Mouse (Mus musculus) left cerebral cortex, adult 18-20 months (tissue): ENCODE data around the gene Pam. TPM values are rescaled to one million over a fixed set of nuclear protein-coding genes. Genes with fewer than 3 reads are reported as not detected.
A peak's percentile ranks its signal among the peaks of the same experiment; 100 is the strongest.
"Not testable (repeated sequence)": the region's sequence is repeated elsewhere in the genome, so short reads cannot be mapped to it uniquely, and the experiment has no call there.

ENCODE experiments used
- DNase-seq, 2 experiments: peaks; one replicate each; pipeline ENCODE4 v3.0.0; 2021 to 2022; ENCODE audit warnings: low spot score in 2 of 2, mixed read lengths in 1 of 2
- total RNA-seq, 2 experiments: library from RNA; stranded (reverse); gene quantifications; 2 replicates each; pipeline ENCODE4 v1.2.3; 2021

The Pam gene
- total RNA-seq, 2 experiments from 2014 or later: 257 to 260 TPM

DNA sequence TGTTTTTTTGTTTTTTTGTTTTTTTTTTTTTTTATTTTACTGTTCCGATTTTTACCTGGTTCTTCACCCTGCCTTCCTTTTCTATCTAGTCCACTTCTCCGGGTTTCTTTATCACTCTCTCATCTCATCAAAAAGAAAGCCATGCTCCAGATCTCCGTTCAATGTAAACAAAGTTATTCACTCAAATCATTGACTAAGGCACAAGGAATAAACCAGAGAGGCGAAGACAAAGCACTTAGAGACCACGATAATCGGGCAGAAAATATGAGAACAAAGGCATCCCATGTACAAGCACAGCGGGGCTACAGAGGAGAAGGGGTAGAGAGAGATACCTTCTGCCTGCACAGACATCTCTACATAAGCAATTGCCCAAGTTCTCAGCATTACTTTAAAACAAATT lies 117.9 kb downstream of the Pam start:
- no peak for DNase-seq

DNA sequence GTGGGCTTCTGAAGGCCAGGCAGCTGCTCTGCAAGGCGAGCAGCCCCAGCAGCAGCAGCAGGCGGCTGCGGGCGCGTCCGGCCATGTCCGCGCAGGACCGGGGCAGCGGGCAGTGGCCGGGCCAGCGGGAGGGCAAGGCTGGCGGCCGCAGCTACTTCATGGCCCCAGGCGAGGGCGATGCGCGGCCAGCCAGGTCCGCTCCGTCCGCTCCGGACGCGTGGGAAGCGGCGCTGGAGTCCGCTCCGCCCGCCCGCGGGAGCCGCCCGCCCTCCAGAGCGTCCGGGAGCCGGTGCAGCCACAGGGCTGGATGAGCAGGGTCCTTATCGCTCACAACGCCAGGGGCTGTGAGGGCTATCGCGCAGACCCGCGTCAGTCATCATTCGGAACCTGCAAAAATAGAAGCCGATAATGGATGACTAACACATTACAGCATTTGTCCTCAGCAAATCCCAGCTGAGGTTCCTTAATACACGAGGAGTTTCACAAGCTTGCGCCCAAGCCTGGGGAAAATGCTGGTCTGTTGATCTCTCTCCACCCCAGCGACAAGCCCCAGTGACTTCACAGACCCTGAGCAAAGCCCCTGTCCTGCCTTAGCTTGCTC lies 118.5 kb downstream of the Pam start:
- peak; percentile 62 to 78 for DNase-seq

DNA sequence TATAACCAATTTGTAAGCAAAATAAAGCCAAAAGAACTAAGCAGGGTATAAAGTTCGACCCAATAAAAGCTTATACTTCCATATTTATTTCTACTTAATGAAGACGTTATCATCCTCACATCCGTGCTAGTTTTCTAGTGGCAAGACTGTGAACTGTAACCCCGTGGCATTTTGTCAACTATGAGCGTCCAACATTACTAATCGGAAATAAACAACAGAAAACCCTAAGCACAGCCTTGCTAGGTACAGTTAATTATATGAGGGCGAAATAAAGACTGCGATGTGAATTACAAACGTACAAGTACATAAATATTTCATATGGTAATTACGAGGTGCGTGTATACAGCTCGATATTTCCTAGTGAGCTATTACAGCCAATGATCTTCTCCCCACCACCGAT lies 119.4 kb downstream of the Pam start:
- no peak for DNase-seq

DNA sequence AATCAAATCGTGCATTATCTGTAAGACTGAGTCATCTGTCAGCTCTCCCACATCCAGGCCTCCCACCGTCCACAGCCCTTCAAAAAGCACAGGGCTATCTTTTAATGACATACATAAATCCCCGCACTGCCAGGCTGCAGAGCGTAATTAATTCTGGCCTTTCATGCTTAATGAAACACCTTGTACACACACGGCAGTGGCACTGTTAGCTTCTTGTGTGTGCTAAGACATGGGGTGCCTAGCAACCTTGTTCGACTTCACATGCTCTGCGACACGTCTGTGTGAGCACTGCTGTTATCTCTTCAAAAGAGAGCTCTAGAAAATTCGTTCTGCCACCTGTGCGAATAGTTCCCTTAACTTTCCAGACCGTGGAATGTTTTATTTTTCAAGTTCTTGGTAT lies 120.5 kb downstream of the Pam start:
- no peak for DNase-seq

DNA sequence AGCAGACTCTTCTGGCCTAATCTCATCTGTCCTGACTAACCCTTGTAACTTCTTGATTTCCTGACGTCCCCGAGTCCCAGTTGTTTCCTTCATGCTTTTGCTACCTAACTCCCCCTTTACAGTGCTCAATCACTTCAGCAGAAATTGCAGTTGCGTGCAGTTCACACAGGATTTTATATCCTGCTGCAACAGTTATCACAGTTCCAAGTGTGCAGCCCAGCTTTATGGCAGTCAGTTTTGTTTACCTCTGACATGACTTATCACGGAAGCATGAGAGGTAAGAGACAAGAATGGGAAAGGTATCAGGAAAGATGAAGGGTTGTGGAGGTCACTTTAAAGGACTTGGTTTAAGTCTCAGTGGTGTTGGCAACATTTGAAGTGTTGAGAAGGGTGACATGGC lies 125.7 kb downstream of the Pam start:
- DNase-seq: no peak

DNA sequence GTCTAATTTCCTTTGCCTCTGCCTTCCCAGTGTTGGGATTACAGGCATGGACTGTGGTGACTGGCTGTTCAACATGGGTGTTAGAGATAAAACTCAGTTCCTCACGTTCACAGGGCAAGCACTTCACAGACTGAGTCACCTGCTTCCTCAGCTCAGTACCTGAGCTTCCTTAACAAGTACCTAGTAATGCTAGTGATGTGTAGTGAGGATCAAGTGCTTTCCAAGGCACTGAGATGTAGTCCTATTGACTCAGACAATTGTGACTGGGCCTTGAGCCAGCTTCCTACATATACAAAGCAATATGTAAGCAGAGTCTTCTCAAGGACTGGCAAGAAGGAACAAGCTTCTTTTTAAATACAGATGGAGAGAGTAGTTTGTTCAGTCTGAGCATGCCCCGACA lies 131.7 kb downstream of the Pam start:
- peak in 1 of 2 experiments; percentile 53 for DNase-seq

DNA sequence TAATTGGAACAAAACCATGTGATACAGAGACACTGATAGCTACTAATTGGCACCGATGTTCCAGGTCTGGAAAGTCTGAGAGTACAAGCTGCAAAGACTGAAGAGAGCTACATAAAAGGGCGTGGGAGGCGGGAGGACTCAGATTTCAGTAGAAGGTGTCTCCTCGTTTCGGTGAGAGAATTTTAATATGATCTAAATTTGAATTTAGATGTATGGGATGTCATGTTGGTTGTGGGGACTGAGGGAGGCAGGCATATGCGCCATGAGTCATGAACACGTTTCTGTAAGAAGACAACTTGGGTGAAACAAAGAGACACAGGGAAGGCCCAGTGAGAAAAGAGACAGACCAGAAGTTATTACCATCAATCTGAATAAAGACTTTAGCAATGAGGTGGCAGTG lies 133.3 kb downstream of the Pam start:
- peak; percentile 48 to 68 for DNase-seq

DNA sequence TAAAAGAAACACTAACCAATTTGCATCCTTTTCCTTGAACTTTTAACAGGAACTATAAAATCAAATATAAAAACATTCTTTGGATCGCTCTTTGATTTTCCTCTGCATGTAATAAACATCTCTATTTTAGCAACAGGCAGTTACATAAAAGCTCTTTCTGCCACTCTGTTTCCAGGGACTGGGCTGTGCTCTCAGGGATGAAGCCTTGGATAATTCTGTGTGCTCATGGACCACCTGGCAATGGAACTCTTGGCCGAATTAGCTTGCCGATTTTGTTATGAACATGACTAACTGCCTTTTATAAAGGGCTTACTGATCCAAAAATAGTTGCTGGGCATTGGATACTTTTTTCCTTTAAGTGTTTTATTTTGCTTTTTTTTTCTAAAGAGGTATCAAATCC lies 134.8 kb downstream of the Pam start:
- no peak for DNase-seq

DNA sequence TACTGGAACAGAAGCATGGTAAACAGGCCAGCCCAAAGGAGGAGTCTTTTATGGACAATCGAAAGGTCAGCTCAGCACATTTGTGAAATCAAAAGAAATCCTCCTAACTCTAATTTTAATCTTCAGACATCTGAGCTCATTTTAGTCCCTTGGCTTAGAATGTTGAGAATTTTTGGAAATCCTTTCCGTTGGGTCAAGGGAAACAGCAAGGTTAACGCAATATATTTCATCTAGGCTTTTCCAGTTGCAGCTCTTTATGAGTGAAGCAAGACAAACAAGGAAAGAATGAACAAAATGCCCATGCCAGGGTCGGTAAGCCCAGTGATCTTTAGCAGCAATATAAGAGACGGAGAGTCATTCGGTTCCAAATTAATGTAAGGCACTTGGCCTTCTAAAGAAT lies 135.3 kb downstream of the Pam start:
- DNase-seq: no peak

DNA sequence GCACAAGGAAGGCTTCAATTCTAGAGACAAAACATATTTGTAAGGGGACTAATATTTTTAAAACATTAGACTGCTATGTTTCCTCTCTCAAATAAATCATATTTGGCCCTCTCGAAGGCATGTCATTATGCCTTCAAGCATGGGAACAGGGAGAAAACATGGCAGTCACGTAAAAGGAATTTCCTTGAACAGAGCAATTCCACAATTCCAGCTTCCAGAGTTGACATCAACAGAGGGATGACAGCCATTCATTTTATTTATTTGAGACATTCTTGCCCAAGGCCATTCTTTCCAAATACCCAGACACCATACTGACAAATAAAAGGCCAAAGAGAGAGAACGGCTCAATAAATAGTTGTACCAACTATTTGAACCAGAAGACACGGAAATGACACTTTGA lies 136.7 kb downstream of the Pam start:
- no peak for DNase-seq

DNA sequence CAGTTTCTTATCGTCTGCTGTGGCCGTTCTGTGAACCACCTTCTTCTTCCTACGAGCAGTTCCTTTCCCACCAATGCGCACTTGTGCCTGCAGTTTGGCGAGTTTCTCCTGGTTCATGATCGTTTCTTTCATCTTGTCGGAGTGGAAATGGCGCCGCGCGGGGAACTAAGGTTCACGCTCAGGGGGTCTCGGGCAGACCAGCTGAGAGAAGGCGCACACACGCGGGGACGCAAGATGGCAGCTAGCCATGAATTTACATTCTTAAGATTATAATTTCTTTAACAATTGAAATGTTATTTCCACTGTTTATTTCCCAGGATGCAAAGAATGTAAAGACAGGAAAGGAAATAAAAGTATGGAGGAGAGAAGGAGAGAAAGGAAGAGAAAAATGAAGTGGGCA lies 146.2 kb downstream of the Pam start:
- not testable (repeated sequence) for DNase-seq

DNA sequence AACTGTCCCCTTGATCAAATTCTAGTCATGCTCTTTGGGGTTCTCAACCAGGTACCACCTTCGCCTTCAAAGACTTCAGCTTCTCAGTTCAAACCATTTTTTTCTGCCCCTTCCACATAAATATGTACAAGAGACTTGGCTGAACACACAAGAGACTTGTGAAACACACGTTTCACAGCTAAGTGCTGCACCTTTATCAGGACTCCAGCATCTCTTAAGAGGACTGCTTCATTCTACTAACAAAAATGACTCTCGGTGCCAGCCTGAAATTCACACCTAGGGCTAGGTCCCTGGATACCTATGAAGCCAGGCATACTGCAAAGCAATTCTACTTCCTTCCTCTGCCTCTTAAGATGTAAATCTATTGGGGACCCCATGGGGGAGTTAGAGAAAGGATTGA lies 148.3 kb downstream of the Pam start:
- DNase-seq: no peak

DNA sequence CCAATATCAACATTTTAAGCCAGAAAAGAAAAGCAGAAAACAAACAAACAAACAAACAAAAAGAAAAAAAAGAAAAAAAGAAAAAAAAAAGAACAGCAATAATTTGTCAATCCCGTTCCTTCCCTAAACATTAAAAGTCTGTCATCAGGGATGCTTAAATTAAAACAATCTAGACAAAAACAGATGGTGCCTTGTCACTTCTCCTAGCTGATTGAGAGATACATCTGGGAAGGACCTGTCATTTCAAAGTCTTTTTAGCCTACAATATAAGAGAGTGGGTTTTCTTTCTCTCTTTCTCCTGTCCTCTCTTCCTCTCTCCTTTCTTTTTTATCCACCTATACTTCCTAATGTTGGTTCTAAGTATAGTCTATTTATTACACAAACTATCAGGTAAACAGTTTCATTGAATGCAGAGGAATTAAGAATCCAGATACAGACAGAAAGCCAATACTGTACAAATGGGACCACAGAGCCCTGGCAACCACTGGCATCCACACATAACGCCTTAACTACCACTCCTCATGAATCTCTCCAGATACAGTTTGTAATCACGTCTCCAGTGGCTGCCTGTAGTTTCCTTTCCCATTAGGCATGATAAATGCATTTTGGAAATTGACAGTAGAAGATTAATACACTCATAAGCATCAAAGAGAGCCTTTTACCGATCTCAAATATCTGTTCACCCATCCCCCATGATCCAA lies 151.4 kb downstream of the Pam start:
- DNase-seq: no peak

DNA sequence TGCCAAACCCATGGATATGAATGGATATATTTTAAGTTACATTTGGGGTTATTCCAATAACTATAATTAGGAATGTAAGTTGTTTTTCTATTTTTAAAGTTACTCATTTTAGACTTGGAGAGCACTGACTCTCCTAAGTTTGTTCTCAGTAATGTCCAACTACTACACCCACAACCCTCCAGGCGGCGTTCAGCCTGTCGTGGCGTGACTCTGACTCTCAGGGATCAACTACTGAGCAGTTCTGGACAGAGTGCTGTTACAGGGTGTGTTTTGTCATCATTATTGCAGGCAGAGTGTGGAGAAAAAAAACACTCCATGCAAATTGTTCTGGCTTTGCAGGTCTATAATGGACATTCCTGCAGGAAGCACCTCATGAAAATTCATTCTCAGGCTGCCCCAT lies 152.0 kb downstream of the Pam start:
- no peak for DNase-seq

DNA sequence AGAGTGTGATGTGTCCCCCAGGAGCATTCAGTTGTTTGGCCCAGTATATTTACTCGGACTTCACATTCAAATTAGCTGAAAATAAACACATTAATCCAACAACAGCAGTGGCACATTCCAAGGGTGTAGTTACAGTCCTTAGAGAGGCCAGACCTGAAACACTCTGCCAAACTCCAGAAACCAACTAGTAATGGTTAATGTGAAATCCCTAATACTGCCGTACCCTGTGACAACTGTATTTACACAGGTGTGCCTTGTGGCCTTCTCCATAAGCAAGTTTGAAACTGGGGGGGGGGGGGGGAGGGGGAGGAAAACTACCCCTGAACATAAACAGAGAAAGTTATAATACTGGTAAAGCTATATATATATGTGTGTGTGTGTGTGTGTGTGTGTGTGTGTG lies 152.5 kb downstream of the Pam start:
- no peak for DNase-seq

DNA sequence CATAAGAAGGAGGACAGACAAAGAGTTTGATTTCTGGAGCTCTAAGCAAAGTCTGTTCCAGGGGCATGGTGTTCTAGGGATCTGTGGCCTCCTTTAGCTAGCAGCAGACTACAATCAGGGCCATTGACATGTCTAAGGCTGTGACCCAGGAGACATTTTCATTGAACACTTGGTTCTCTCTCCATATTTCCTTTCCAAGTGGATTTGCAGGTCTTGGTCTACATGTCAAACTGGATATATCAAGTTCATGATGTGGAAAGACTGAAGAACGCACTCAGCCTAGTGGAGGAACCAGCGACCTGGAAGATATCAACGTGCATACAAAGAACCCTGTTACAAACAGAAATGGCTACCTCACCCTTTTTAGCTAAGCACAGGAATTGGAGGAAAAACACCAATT lies 156.9 kb downstream of the Pam start:
- no peak for DNase-seq

DNA sequence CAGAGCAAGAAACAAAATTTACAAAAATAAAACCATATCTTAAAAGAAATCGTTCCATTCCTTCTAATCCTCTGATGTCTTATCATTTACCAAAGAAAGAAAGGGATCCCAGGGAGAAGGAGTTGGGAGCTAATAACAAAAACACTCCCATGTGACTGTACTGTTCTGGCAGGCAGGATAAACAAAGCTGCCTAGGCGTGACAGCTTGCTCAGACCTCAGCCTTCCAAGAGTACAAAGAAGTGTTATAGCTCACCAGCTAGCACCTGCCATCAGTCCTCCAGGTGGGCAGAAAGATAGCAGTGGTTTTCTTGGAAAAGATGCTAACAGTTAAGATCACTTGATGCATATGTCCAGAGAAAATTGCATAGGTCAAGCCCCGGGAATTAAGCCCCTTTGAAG lies 157.4 kb downstream of the Pam start:
- DNase-seq: no peak

DNA sequence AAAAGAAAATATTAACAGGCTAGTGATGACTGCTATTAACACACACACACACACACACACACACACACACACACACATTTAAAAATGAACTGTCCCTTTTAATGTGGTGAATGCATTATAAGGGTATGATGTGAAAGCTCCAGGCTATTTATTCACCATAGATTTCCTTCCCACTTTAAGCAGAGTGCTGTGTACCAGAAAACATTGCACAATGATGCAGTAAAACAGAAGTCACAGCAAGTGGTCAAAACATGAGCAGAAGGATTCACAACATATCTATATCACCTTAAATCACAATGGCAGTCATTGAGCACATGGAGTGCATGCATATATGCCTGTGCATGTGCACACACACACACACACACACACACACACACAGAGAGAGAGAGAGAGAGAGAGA lies 160.5 kb downstream of the Pam start:
- no peak for DNase-seq

DNA sequence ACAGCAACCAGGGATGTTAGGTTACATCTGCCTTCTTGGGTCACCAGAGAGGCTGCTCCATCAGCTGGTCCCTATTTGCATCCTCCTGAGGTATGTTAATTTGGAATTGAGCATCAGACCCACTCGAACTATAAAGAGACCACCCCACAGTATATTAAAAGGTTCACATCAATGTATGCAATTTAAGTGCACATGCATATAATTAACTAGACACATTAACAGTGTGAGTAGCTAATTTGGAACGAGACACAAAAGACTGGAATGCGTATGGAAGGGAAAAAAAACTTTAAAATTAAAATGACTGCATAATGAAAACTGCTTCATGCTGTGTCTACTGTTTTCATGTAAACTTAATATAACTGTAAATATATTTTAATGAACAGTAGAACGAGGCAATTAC lies 164.2 kb downstream of the Pam start:
- DNase-seq: no peak

DNA sequence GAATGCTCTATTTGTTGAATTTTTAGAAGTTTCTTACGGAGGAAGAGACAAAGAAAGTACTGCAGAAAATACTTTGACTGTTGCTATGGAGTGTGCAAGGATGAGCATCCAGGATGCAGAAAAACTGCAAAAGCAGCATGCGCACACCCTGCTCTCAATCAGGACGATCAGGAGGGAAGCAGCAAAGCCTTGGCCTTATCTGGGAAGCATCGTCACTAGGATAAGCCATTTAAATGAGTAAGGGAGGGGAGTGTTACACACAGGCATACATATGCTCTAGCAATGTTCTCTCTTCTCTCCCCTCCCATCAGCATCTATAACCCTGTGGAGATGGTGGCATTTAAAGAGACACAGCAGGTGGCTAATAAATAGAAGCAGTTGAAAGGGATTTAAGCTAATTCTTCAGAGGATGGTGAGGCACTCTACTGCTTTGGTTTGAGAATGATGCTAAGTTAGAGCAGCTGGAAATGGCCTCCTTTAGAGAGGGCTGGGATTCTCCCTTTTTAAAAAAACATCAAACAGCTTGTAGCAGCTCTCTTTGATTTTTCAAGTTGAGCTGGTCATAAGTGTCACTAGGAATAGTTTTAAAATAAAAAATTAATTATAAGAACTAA lies 165.9 kb downstream of the Pam start:
- DNase-seq: no peak

DNA sequence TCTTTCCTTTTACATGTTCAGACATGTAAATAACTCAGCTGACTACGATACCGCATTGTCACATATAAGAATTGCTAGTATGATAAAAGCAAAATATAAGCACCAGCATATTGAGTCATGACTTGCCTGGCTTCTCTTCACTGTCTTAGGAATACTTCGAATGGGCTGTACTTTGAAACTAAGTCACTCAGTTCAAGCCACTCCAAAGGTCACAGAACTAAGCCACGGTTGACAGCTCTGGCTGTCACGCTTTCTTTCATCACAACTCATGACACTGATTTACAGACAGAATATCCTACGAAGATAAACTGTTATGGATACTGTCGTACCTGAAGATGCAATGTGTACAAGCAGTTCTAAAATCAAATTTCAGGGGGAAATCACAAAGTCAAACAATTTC lies 168.7 kb downstream of the Pam start:
- no peak for DNase-seq

DNA sequence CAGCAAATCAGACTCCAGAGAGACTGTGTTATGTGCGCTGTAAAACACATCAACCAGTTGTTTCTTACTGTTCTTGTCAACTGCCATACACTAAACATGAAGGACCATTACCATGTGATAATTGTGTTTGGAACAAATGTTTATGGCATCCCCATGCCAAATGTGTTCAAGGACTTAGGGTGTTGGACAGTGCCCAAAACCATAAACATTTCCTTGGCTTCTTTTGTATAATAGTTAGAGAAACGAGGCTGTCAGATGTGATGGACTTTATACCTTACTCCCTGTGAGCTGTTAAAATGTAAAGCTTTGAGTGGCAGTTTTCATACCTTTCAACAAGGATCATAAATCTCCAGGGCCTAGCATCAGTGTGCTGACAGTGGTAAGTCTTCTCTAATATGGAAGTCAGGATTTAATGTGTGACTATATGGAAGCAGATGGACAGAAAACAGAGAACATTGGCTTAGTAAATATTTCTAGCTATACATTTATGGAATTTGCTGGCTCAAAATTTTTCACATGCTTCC lies 169.4 kb downstream of the Pam start:
- DNase-seq: no peak

DNA sequence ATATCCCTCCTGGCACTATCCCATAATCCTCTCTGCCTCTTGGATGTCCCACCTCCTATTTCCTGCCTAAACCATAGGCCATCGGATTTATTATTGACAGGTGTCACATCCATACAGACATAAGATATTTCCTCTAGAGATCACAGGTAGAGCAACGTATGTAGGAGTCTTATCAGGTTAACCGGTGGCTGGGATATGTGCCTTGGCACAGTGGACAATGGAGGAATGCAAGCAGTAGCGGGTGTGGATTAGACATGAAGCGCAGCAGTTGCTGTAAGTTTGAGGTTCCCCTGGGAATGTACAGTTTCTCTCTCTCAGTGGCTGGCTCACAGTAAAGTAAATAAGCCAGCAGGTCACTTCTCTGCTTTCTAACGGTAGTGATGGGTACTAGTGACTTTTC lies 173.1 kb downstream of the Pam start:
- DNase-seq: no peak
